Mouse (Mus musculus) G1E-ER4 (cell line): ENCODE results near the gene Dgkb. TPM values are rescaled to one million over a fixed set of nuclear protein-coding genes. Genes with fewer than 3 reads are reported as not detected.

Experiments used
- GATA1 ChIP-seq: IDR thresholded peaks from one replicate; pipeline ENCODE4 v1.8.0; 2012; ENCODE audit warnings: low read length, inconsistent platforms
- polyA plus RNA-seq: library from polyadenylated mRNA; stranded (reverse); fragments of >175 nt; gene quantifications from 2 replicates; pipeline ENCODE4 v1.2.3, GENCODE M21; 2012

Gene Dgkb
- polyA plus RNA-seq, 1 experiment: not detected

DNA sequence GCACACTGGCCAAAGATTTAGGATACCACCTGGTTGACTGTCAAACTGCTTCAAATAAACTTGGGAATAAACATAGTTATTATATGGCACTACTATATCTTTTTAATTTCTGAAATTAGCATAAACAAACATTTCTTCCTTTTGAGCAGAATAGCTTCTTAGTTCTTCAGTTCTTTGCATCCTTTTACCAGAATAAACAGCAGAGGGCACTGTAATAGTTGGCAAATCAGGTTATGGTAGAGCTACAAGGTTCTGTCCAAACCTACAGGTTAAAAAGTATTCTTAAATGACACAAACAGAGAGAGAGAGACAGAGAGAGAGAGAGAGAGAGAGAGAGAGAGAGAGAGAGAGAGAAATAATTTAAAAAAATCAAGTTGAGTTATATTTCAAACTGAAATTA lies 322.5 kb downstream of the Dgkb start:
- no peak for TF ChIP-seq GATA1

GRCm38 (mm10) chr12:38232665-38233064 lies 415.1 kb downstream of the Dgkb start:
- no peak for TF ChIP-seq GATA1

- no peak for TF ChIP-seq GATA1
Measured at GRCm38 (mm10) chr12:38268856-38269255, 451.3 kb downstream of the Dgkb start.

GRCm38 (mm10) chr12:38301497-38301896 lies 484.0 kb downstream of the Dgkb start:
- TF ChIP-seq GATA1: no peak

DNA sequence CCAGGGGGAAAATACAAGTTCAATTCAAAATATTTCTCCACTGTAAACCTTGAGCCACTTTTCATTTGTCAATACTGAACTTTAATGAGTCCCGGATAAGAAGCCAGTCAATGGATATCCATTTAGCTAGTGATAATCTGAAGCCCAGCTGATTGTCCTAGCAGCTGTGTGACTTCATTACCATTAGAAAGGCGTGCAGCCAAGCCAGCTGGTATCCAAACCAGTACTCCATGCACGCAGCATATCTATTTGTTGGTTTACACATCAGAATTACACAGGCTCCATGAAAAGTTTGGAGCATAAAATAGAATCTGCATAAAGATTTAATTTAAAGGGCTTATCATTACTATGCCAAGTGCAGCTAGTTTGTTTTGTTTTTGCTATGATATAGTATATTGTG lies 486.3 kb downstream of the Dgkb start:
- no peak for TF ChIP-seq GATA1

DNA sequence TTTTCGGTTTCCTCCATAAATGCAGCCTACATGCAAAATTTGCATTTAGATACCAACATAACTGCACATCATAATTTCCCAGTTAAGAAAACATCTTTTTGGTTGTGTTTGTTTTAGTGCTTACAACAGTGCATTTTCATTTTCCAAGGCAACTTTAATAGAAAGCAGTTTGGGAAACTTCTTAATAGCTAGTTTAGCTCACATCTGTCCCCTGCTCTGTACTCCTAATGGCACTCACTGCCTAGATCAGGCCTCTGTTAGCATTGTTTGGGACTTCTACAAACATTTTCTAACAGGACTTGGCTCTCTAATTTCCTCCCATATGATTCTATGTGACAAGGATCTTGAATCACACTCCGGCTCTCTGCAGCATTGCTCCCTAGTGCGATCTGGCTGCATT lies 486.7 kb downstream of the Dgkb start:
- no peak for TF ChIP-seq GATA1

- no peak for TF ChIP-seq GATA1
Measured at GRCm38 (mm10) chr12:38309885-38310284, 492.4 kb downstream of the Dgkb start.

- TF ChIP-seq GATA1: no peak
Measured at GRCm38 (mm10) chr12:38327729-38328271, 510.3 kb downstream of the Dgkb start.

DNA sequence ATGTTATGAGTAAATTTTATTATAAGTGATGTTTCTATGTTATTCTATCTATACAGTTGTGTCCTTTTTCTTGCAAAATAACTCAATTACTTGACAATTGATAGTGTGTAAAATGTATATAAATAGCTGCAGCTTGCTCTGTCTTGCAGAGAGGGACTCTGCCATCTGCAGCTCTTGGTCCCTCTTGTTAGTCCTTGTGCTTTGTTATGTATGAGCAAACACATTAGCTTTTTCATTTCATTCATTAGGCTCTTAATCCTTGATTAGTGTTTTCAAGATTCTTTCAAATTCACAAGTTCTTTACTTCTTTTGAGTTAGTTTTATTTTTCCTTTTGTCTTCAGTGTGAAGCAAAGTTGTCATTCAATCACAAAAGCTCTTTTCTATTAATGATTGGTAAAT lies 511.3 kb downstream of the Dgkb start:
- TF ChIP-seq GATA1: no peak

- no peak for TF ChIP-seq GATA1
Measured at GRCm38 (mm10) chr12:38342657-38343056, 525.1 kb downstream of the Dgkb start.

- TF ChIP-seq GATA1: no peak
Measured at GRCm38 (mm10) chr12:38352481-38352880, 535.0 kb downstream of the Dgkb start.

- no peak for TF ChIP-seq GATA1
Measured at GRCm38 (mm10) chr12:38356386-38356785, 538.9 kb downstream of the Dgkb start.

GRCm38 (mm10) chr12:38361491-38361890 lies 544.0 kb downstream of the Dgkb start:
- TF ChIP-seq GATA1: no peak

GRCm38 (mm10) chr12:38371597-38371996 lies 554.1 kb downstream of the Dgkb start:
- TF ChIP-seq GATA1: no peak

- TF ChIP-seq GATA1: no peak
Measured at GRCm38 (mm10) chr12:38374159-38374558, 556.6 kb downstream of the Dgkb start.

- TF ChIP-seq GATA1: no peak
Measured at GRCm38 (mm10) chr12:38385942-38386341, 568.4 kb downstream of the Dgkb start.

- TF ChIP-seq GATA1: no peak
Measured at GRCm38 (mm10) chr12:38386991-38387390, 569.5 kb downstream of the Dgkb start.

DNA sequence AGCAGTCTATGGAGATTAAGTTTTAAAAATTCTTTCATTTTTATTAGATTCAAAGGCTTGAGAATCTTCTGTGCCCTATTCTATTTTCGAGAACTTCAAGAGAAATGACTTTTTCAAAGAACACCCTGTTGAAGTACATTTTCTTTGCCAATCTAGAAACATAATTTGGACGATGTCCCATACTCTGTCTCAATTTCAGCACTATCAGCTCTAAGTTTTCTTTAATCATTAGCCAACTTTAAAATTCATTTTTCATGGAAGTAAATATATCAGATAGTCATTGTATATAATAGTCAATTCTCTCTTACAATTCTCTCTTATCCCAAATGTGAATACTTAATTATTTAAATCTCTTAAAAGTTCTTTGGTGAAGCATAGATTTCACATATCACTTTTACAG lies 570.1 kb downstream of the Dgkb start:
- no peak for TF ChIP-seq GATA1
